Mouse (Mus musculus): Measurements from ENCODE around the gene Mapkap1.
"Not testable (repeated sequence)": the region's sequence is repeated elsewhere in the genome, so short reads cannot be mapped to it uniquely, and the experiment has no call there.

Gene Mapkap1

GRCm38 (mm10) chr2:34432887-34433286 is 26.3 kb downstream of the Mapkap1 start:
- DNase-seq (ENCODE audit: low spot score) = not testable (repeated sequence)

- no peak for DNase-seq (ENCODE audit: low spot score)
These were observed 29.8 kb downstream of the Mapkap1 start for GRCm38 (mm10) chr2:34436321-34436720.

- DNase-seq (ENCODE audit: low spot score) = no peak
These were observed 42.2 kb downstream of the Mapkap1 start for GRCm38 (mm10) chr2:34448756-34449155.

GRCm38 (mm10) chr2:34462490-34462889 is 55.9 kb downstream of the Mapkap1 start:
- DNase-seq (ENCODE audit: low spot score) = no peak

GRCm38 (mm10) chr2:34468559-34469141 is 62.1 kb downstream of the Mapkap1 start:
- DNase-seq (ENCODE audit: low spot score) = no peak

GRCm38 (mm10) chr2:34469324-34469723 is 62.8 kb downstream of the Mapkap1 start:
- DNase-seq (ENCODE audit: low spot score) = no peak

GRCm38 (mm10) chr2:34473775-34474174 is 67.2 kb downstream of the Mapkap1 start:
- DNase-seq (ENCODE audit: low spot score) = no peak

GRCm38 (mm10) chr2:34481401-34481800 is 74.8 kb downstream of the Mapkap1 start:
- DNase-seq (ENCODE audit: low spot score) = no peak

GRCm38 (mm10) chr2:34482102-34482501 is 75.5 kb downstream of the Mapkap1 start:
- no peak for DNase-seq (ENCODE audit: low spot score)

GRCm38 (mm10) chr2:34482531-34482930 is 76.0 kb downstream of the Mapkap1 start:
- no peak for DNase-seq (ENCODE audit: low spot score)

- DNase-seq (ENCODE audit: low spot score) = peak; percentile 72
These were observed 80.7 kb downstream of the Mapkap1 start for GRCm38 (mm10) chr2:34487281-34487680.

GRCm38 (mm10) chr2:34503975-34504730 is 97.6 kb downstream of the Mapkap1 start:
- DNase-seq (ENCODE audit: low spot score) = no peak

GRCm38 (mm10) chr2:34506162-34506561 is 99.6 kb downstream of the Mapkap1 start:
- DNase-seq (ENCODE audit: low spot score) = not testable (repeated sequence)

GRCm38 (mm10) chr2:34509856-34510255 is 103.3 kb downstream of the Mapkap1 start:
- DNase-seq (ENCODE audit: low spot score) = no peak

- DNase-seq (ENCODE audit: low spot score) = no peak
These were observed 108.7 kb downstream of the Mapkap1 start for GRCm38 (mm10) chr2:34515263-34515662.

GRCm38 (mm10) chr2:34518083-34518482 is 111.5 kb downstream of the Mapkap1 start:
- DNase-seq (ENCODE audit: low spot score) = no peak

GRCm38 (mm10) chr2:34518526-34518925 is 112.0 kb downstream of the Mapkap1 start:
- no peak for DNase-seq (ENCODE audit: low spot score)

GRCm38 (mm10) chr2:34519525-34519924 is 113.0 kb downstream of the Mapkap1 start:
- DNase-seq (ENCODE audit: low spot score) = peak; percentile 66

GRCm38 (mm10) chr2:34521384-34521783 is 114.8 kb downstream of the Mapkap1 start:
- DNase-seq (ENCODE audit: low spot score) = no peak

GRCm38 (mm10) chr2:34526527-34527371 is 120.2 kb downstream of the Mapkap1 start:
- no peak for DNase-seq (ENCODE audit: low spot score)

- DNase-seq (ENCODE audit: low spot score) = no peak
These were observed 121.9 kb downstream of the Mapkap1 start for GRCm38 (mm10) chr2:34528491-34528890.

GRCm38 (mm10) chr2:34530042-34530441 is 123.5 kb downstream of the Mapkap1 start:
- DNase-seq (ENCODE audit: low spot score) = peak; percentile 20

All from MN1 (cell line).